Comparison of ENCODE assay signal across 25 mouse cellular contexts in the genomic region with DNA sequence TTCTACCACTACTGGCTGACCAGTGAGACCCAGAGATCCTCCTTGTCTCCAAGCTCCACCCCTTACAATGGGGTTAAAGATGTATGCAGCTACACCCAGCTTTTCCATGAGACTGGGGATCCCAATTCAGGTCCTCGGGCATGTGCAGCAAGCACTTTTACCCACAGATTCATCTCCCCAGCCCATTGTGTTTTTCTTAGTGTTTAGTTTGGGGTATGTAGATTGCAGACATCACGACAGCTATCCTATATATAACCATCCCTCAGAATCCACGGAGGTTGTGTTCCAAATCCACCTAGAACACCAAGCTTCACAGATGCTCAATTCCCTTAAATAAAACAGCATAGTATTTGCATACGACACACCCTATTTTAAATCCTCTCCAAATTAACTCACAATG. TPM values are rescaled to one million over a fixed set of nuclear protein-coding genes. Genes with fewer than 3 reads are reported as not detected.
"Had no signal": no experiment of that assay in that cellular context is flagged by ENCODE, and none has a peak within 500 bp of the region (broad histone marks: within the 10 kb centered on the region; RNA-seq: fewer than 3 reads in every experiment).

No protein-coding gene starts in this region.

- H3K36me3 ChIP-seq: limb, embryonic 10.5 days; limb, embryonic 13.5 days; liver, embryonic 12.5 days; liver, embryonic 15.5 days; lung, embryonic 15.5 days; midbrain, embryonic 10.5 days; midbrain, embryonic 13.5 days; neural tube, embryonic 13.5 days; stomach, embryonic 15.5 days had no signal

- H3K27ac ChIP-seq: limb, embryonic 10.5 days; limb, embryonic 13.5 days; liver, embryonic 12.5 days; liver, embryonic 15.5 days; lung, embryonic 15.5 days; midbrain, embryonic 10.5 days; midbrain, embryonic 13.5 days; neural tube, embryonic 13.5 days; stomach, embryonic 15.5 days had no signal

- DNase-seq: kidney, adult 2 months; kidney, postnatal 10 days; kidney, postnatal 36 days; layer of hippocampus, postnatal 36 days; liver; lung, adult 18-20 months; lung, postnatal 10 days; lung, postnatal 36 days; right cerebral cortex, postnatal 25 days; spleen, adult 18-20 months; thymus, postnatal 25 days had no signal

- ATAC-seq: intestine, postnatal 0 days; liver, embryonic 12.5 days; midbrain, embryonic 13.5 days; midbrain, embryonic 16.5 days had no signal

- H3K9ac ChIP-seq: limb, embryonic 13.5 days; liver, embryonic 12.5 days; liver, embryonic 15.5 days; lung, embryonic 15.5 days; midbrain, embryonic 13.5 days; neural tube, embryonic 13.5 days; stomach, embryonic 15.5 days had no signal

- H3K4me2 ChIP-seq: limb, embryonic 13.5 days; liver, embryonic 12.5 days; liver, embryonic 15.5 days; lung, embryonic 15.5 days; midbrain, embryonic 13.5 days; neural tube, embryonic 13.5 days; stomach, embryonic 15.5 days had no signal

- H3K4me1 ChIP-seq: limb, embryonic 10.5 days; limb, embryonic 13.5 days; liver, embryonic 12.5 days; liver, embryonic 15.5 days; lung, embryonic 15.5 days; megakaryocyte, embryonic 14.5 days; midbrain, embryonic 13.5 days; neural tube, embryonic 13.5 days; stomach, embryonic 15.5 days had no signal

- H3K9me3 ChIP-seq: limb, embryonic 10.5 days; limb, embryonic 13.5 days; liver, embryonic 12.5 days; liver, embryonic 15.5 days; lung, embryonic 15.5 days; megakaryocyte, embryonic 14.5 days; midbrain, embryonic 10.5 days; midbrain, embryonic 13.5 days; neural tube, embryonic 13.5 days; stomach, embryonic 15.5 days had no signal

- H3K4me3 ChIP-seq: limb, embryonic 10.5 days; limb, embryonic 13.5 days; liver, embryonic 12.5 days; liver, embryonic 15.5 days; lung, embryonic 15.5 days; megakaryocyte, embryonic 14.5 days; midbrain, embryonic 10.5 days; midbrain, embryonic 13.5 days; myocyte; neural tube, embryonic 13.5 days; stomach, embryonic 15.5 days had no signal

- H3K27me3 ChIP-seq: liver, embryonic 12.5 days; liver, embryonic 15.5 days; lung, embryonic 15.5 days; megakaryocyte, embryonic 14.5 days; midbrain, embryonic 13.5 days; neural tube, embryonic 13.5 days; stomach, embryonic 15.5 days had no signal

RNA-seq across cellular contexts. Expression of a gene that starts 6.4 kb away (rescaled TPM):
- total RNA-seq: monocyte, adult 5-6 weeks had no signal
- polyA plus RNA-seq: liver, embryonic 12.5 days had no signal
